Mouse (Mus musculus) heart, postnatal 0 days (tissue): ENCODE data around the gene Peli3.

ENCODE experiments used
- CTCF ChIP-seq: IDR thresholded peaks from 2 replicates; pipeline ENCODE4 v1.5.1; 2016; ENCODE audit warnings: antibody characterized with exemption, control low read depth, low read depth
- EP300 ChIP-seq: IDR thresholded peaks from 2 replicates; pipeline ENCODE4 v1.6.1; 2016; ENCODE audit warnings: antibody characterized with exemption, low read depth

DNA sequence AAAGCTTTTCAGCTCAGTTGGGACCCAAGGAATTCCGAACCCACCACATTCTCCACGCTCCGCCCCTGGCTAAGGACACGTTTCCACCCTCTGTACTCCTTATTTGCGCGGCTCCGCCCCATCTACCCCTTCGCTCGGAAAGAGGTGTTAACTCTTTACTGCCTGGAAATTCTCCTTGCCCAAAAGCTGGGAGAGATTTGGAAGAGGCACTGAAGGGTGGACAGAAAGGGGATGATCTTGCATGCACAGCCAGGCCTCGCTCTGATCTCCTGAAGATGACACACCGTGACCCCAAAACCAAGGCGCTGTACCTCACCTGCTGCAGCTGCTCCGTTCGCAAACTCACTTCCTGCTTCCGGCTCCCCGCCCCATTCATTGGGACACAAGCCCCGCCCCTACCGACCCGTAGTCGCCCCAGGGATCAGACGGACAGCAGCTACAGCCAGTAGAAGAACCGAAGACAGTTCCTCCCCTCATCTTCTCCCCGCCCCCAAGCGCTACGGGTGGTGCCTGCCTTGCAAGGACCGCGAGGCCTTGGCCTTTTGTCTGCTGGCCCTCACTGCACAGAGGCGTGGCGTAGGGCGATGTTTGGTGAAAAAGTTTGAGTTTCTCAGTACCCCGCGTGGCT is 14.9 kb downstream of the Peli3 start, which contains the start of gene Dpp3:
- no peak for TF ChIP-seq CTCF
- TF ChIP-seq EP300 = no peak
